In the genomic region with DNA sequence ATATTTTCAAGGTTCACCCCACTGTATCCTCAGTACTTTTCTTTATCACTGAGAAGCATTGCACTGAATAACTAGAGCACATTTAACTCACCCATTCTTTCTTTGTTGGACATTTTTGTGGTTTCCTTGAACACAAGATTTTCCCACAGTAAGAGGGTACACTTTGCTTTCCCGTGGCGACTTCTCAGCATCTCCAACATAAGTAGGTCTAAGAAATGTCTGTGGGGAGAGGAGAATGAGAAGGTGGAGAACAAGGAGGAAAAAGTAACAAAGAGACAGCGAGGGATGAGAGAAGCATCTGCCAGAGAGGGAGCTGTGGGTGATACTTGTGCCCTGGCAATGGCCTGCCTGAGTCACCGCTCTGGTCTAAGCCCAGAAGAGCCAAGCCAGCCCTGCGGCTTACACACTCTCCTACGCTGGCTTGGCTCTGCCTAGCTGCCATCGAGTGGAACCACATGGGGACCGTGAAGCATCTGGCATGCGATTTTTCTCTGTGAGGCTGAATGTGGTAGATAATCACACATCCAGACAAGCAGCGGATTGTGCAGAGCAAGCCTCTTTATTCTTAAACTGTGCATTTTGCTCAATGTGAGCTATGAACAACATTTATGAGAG, we compare ENCODE assay signal across 9 mouse cellular contexts.
DNase-seq lines count a peak whose midpoint lies in the region; ATAC-seq and TF ChIP-seq lines count a peak whose summit lies in the region.
"Had no signal": no experiment of that assay in that cellular context is flagged by ENCODE, and none has a peak within 500 bp of the region (broad histone marks: within the 10 kb centered on the region; RNA-seq: fewer than 3 reads in every experiment).

No protein-coding gene starts in this region.

- no peak overlapping the region for H3K9ac ChIP-seq in lung, postnatal 0 days (replicated peaks; ENCODE audit: low read depth)
- H3K9ac ChIP-seq: heart, embryonic 15.5 days had no signal

- H3K4me3 ChIP-seq in lung, adult 2 months (replicated peaks; ENCODE audit: extremely low read depth, low read depth, low read length): no peak overlapping the region
- no peak overlapping the region for H3K4me3 ChIP-seq in embryonic facial prominence, embryonic 10.5 days
- H3K4me3 ChIP-seq in lung, postnatal 0 days (ENCODE audit: low read depth, low read length): no peak overlapping the region
- H3K4me3 ChIP-seq in kidney, adult 2 months (ENCODE audit: insufficient read depth, low read depth, low read length): no peak overlapping the region
- H3K4me3 ChIP-seq: heart, embryonic 15.5 days had no signal

- peaks cover 7% of the 10 kb centered on the region for H3K4me1 ChIP-seq in lung, adult 2 months (ENCODE audit: control insufficient read depth, insufficient read depth, low read length)
- H3K4me1 ChIP-seq in embryonic facial prominence, embryonic 10.5 days: peaks cover 12% of the 10 kb centered on the region
- no peaks in the 10 kb centered on the region for H3K4me1 ChIP-seq in lung, postnatal 0 days (ENCODE audit: insufficient read depth, low read depth, low read length)
- peaks cover 2% of the 10 kb centered on the region; the same call in 1 of the 2 replicates for H3K4me1 ChIP-seq in kidney, adult 2 months (ENCODE audit: control insufficient read depth, insufficient read depth, low read length)

- DNase-seq in lung, adult 18-20 months: peak; percentile 57 to 69
- no peak for DNase-seq in lung, adult 2 months
- no peak for DNase-seq in embryonic facial prominence, embryonic 10.5 days (ENCODE audit: low spot score)
- DNase-seq in layer of hippocampus, adult 18-20 months (ENCODE audit: low spot score in 2 of 2): peak; percentile 75 to 80
- peak; percentile 89 for DNase-seq in lung, postnatal 0 days (ENCODE audit: low spot score)
- DNase-seq in kidney, adult 2 months: no peak
- no peak for DNase-seq in embryo, embryonic 9.5 days (ENCODE audit: extremely low spot score)
- DNase-seq in embryo, embryonic 10 days (ENCODE audit: low spot score): no peak

- H3K27me3 ChIP-seq in embryonic facial prominence, embryonic 10.5 days (replicated peaks; ENCODE audit: low read depth, poor library complexity, severe bottlenecking): no peaks in the 10 kb centered on the region
- H3K27me3 ChIP-seq in lung, postnatal 0 days (replicated peaks; ENCODE audit: insufficient read depth, low read length): no peaks in the 10 kb centered on the region
- no peaks in the 10 kb centered on the region for H3K27me3 ChIP-seq in kidney, adult 2 months (replicated peaks; ENCODE audit: control insufficient read depth, insufficient read depth, low read length)
- H3K27me3 ChIP-seq: heart, embryonic 15.5 days had no signal

- H3K36me3 ChIP-seq in embryonic facial prominence, embryonic 10.5 days (replicated peaks): no peaks in the 10 kb centered on the region
- H3K36me3 ChIP-seq in lung, postnatal 0 days (ENCODE audit: insufficient read depth, low read length): no peaks in the 10 kb centered on the region
- no peaks in the 10 kb centered on the region for H3K36me3 ChIP-seq in kidney, adult 2 months (ENCODE audit: control insufficient read depth, insufficient read depth, low read length)
- H3K36me3 ChIP-seq: heart, embryonic 15.5 days had no signal

- ATAC-seq in lung, postnatal 0 days: peak; percentile 90

- no peaks in the 10 kb centered on the region for H3K9me3 ChIP-seq in embryonic facial prominence, embryonic 10.5 days
- no peaks in the 10 kb centered on the region for H3K9me3 ChIP-seq in lung, postnatal 0 days (ENCODE audit: low read length)
- H3K9me3 ChIP-seq: heart, embryonic 15.5 days had no signal

- no peak for TF ChIP-seq POLR2A in lung, adult 2 months (IDR thresholded peaks at IDR 0.05; ENCODE audit: borderline replicate concordance, extremely low read depth, low read depth, low read length)
- TF ChIP-seq POLR2A in kidney, adult 2 months (IDR thresholded peaks at IDR 0.05; ENCODE audit: low read depth, low read length): no peak

- 52% methylated on average over 10 of the region's 10 CpGs for WGBS in lung, adult 2 months
- 86% methylated on average over 10 of the region's 10 CpGs for WGBS in embryonic facial prominence, embryonic 10.5 days
- 57% methylated on average over 10 of the region's 10 CpGs for WGBS in lung, postnatal 0 days
- 84% methylated on average over 10 of the region's 10 CpGs for WGBS in kidney, adult 2 months

- H3K4me2 ChIP-seq in lung, postnatal 0 days (replicated peaks; ENCODE audit: low read depth, low read length): no peak overlapping the region
- H3K4me2 ChIP-seq: heart, embryonic 15.5 days had no signal

- TF ChIP-seq EP300 in lung, postnatal 0 days (IDR thresholded peaks at IDR 0.05): peak; percentile 28; the same call in 1 of the 2 replicates

- peak overlapping the region; percentile 14; the same call in 1 of the 2 replicates for H3K27ac ChIP-seq in embryonic facial prominence, embryonic 10.5 days (replicated peaks)
- peak overlapping the region; percentile 64; the same call in 1 of the 2 replicates for H3K27ac ChIP-seq in lung, postnatal 0 days (ENCODE audit: low read length)
- H3K27ac ChIP-seq in kidney, adult 2 months (ENCODE audit: insufficient read depth, low read depth, low read length): no peak overlapping the region
- H3K27ac ChIP-seq: heart, embryonic 15.5 days had no signal

- TF ChIP-seq CTCF in lung, adult 2 months (IDR thresholded peaks at IDR 0.05; ENCODE audit: insufficient read depth, low read length): no peak
- TF ChIP-seq CTCF in lung, postnatal 0 days (IDR thresholded peaks at IDR 0.05): peak; percentile 42
- TF ChIP-seq CTCF in kidney, adult 2 months (conservative IDR thresholded peaks at IDR 0.05; ENCODE audit: insufficient read depth, insufficient read length, low read depth, low read length): no peak

Comparison
In these comparisons a context has a peak if more than half of its experiments do, and no peak if none do; other contexts are left out.
1. DNase-seq: peak in lung, adult 18-20 months (2 of 2), layer of hippocampus, adult 18-20 months (2 of 2) and lung, postnatal 0 days (single experiment); none in lung, adult 2 months (single experiment), embryonic facial prominence, embryonic 10.5 days (single experiment), kidney, adult 2 months (single experiment), embryo, embryonic 9.5 days (single experiment) and embryo, embryonic 10 days (single experiment).